Mouse (Mus musculus) CD4-positive helper T cell, adult 2 months (primary cell): ENCODE measurements around the gene Map3k6.

Source experiments
- DNase-seq: peaks from one replicate; pipeline ENCODE4 v3.0.0-alpha.2; 2012; ENCODE audit warnings: low read depth, missing footprints, low spot score

Map3k6 gene

GRCm38 (mm10) chr4:133240490-133240921, at the start of gene Map3k6:
Gene Map3k6, plus strand, starts transcription at chr4:133240818.
- DNase-seq, result peak; percentile 34

DNA sequence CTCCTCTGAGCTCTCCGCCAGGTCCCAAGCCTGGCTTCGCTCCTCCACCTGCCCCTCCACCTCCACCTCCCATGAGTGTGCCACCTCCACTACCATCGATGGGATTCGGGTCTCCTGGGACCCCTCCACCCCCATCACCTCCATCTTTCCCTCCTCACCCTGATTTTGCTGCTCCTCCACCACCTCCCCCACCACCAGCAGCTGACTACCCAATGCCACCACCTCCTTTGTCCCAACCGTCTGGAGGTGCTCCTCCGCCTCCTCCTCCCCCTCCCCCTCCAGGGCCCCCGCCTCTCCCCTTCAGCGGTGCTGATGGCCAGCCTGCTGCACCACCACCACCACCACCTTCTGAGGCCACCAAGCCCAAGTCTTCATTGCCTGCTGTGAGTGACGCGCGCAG, 46.1 kb upstream of the Map3k6 start:
- DNase-seq, result no peak

DNA sequence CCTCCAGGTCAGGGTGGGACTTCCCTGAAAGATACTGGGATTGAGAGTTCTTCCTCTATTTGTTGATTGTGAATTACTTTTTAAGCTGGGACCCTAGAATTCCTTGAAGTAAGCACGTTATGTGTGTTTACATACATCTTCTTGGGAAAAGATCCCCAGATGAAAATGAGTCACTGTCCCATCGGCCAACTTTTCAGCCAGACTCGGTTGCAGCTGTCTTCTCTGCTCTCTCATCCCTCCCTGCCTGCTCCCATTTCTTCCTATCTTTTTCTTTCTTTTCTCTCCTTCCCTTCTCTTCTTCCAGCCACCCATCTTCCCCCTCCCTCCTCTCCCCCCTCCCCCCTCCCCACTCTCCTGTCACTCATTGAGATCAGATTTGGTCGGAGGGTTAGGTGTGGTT, 45.6 kb upstream of the Map3k6 start:
- DNase-seq, result no peak

- no peak for DNase-seq
Measured at GRCm38 (mm10) chr4:133196136-133196535, 44.5 kb upstream of the Map3k6 start.

DNA sequence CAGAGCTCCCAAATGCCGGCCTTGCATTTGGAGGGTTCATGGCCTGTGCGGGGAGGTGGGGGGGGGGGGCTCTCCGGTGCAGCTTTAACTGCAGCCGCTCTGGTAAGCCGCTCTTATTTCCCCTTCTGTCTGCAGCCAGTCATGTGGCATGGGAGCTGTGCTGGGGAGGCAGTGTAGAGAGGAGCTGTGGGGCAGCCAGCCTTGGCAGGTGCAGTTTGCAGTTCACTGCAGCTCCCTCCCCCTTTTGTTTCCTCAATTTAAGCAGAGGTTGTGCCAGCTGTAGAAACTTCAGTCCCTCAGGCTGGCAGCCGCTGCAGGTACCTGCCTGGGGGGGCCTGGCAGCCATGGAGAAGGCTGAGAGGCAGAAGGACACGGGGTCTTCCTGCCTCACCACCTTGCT, 43.8 kb upstream of the Map3k6 start:
- no peak for DNase-seq

DNA sequence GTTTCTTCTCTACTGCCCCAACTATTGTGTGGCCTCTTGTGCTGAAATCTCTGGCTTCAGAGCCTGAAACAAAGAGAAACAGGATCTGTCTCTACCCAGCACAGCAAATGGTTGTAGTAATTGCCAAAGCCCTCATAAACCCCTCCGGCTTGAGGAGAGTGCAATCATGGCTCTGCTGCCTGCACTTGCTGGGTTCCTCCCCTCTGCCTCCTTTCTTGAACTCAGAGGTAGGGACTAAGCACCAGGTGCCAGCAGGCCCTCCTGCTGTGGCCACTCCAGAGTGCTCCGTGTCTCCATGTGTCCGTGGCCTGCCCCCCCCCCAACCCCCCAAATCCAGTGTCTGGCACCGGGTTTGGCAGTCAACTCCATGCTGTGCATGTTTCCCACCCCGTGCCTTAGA, 43.3 kb upstream of the Map3k6 start:
- DNase-seq, result no peak

DNA sequence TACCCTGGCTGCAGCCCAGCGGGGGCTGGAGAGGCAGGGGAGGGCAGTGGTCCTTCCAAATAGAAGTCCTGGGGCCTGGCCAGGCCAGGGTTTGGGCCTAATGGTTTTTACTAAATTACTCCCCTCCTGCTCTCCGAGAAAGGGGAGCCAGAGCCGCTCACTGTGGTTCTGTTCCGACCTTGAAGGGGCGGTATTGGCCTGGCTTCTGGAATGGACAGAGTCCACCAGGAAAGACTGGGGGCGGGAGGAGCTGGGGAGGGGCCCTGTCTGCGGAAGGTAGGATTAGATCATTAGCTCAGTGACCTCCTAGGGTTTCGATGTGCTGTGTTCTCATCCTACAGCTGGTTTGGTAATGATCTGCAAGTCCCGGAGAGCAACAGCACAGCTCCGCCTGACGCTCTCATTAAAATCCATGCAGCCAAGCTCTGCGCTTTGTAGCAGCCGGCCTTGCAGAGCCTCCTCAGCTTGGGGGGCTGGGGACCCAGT, 42.8 kb upstream of the Map3k6 start:
- DNase-seq, result no peak

DNA sequence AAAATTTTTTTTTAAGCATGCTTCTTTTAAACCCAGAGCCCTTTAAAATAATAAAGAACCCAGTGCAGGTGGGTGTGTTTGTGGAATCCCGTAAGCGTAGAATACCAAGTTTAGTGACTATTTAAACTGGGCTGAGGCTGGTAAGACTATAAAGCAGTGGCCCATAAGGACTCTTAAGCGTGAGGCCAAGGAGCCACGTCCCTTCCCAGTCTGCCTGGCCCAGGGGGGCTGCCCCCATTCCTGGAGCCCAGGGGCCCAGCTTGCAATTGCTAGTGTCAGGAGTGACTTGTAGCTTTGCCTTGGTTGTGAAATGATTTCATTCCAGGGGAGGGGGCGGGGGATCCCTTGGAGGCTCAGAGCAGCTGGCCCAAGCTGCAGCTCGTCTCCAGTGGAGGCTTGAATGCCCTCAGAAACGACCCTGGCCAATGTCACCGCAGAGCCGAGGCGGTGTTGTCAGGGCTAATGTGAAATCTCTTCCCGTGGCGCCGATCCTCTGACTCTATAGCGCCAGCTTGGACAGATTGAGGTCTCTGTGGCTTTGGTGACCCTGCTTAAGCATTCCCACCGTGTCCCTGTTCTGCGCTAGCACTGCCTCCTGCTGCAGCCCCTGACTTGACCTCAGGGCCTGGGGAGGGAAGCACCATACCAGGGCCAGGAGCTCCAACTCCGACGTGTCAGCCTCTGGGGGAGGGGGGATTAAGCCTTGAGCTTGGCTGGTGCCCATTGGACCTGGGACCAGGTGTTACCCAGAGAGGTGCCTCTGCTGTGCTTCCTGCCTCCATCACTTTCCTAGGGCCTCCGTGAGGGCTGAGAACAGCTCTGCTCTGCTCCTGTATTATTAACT, 42.1 kb upstream of the Map3k6 start:
- DNase-seq, result no peak

- no peak for DNase-seq
Measured at GRCm38 (mm10) chr4:133199743-133200142, 40.9 kb upstream of the Map3k6 start.

DNA sequence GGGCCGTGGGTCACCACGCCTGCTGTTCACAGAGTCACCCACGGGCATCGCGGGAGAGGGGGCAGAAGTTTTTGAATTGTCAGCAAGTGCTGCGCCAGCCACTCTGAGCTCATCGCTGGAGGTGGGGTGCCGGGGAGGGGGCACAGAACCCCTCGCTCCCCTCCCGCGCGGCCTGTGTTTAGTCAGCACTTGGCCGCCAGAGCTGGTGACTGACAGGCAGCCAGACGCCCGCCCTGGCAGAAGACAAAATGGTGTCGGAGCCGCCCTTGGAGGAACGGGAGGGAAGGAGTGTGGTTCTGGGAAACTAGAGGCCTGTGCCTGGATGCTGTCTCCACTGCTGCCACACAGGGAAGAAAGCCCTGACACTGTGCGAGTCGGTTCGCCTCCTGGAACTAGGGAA, 40.3 kb upstream of the Map3k6 start:
- no peak for DNase-seq

DNA sequence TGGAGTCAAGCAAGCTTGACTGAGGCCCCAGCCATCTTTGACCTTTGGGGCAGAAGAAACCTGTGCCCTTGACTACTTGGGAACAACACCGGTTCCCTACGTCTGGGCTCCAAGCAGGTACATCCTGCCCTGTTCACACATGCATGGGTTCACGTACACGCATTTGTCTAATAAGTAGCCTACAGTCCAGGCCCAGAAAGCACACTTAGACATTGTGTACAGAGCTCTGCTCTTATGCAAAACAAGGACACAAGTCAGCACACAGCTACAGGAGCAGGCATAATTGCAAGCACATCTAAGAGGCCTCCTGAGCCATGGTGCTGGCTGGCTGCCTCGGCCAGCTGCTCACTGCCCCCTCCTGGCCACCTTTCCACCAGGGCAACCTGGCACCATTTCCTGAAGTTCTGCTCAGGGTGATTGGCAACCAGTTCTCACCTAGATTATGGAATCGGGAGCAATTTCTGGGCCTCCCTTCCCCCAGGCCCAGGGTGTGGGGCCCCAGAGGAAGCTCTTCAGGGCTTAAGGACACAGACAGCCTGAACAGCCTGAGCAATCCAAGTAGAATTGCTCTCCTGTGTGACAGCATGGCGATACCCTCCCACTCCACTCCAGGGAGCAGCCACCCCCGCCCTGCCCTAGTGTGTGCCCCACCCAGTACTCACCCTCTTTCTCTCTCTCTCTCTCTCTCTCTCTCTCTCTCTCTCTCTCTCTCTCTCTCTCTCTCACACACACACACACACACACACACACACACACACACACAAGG, 39.4 kb upstream of the Map3k6 start:
- DNase-seq, result peak; percentile 67

DNA sequence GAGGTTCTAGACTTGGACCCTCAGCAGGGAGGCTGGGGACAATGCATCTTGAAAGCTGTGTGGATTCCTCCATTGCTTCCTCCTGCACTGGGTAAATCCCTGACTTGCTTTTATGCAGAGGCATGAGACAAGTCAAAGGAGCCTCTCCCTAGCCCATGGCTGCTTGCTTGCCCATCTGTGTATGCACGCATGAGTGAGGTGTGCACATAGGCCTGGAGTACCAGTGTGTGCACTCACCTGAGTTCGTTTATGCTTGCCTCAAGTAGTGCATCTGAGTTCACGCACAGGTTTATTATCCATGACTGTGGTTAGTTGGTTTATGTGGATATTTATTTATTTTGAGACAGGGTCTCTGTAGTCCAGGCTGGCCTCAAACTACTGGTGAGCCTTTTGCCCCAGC, 38.4 kb upstream of the Map3k6 start:
- no peak for DNase-seq

GRCm38 (mm10) chr4:133203591-133203990, 37.0 kb upstream of the Map3k6 start:
- DNase-seq, result no peak

- no peak for DNase-seq
Measured at GRCm38 (mm10) chr4:133204379-133204778, 36.2 kb upstream of the Map3k6 start.

DNA sequence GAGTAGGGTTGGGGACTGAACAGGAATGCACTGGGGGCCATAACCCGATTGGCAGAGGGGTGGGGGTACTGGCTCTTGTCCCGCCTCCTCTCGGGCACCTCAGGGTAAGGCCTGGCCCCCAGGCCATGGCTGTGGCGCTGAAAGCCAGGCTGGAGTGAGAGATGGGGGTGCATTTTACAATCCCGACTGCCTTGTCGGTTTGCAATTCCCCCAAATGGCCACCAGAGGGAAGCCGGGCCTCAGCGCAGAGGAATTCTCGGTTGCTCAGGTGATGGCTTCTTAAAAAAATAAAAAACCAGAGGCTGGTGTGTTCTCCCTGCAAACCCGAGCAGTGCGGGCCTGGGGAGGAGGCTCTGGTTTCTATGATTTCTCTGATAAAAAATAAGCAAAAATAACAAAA, 31.3 kb upstream of the Map3k6 start:
- peak; percentile 79 for DNase-seq

DNA sequence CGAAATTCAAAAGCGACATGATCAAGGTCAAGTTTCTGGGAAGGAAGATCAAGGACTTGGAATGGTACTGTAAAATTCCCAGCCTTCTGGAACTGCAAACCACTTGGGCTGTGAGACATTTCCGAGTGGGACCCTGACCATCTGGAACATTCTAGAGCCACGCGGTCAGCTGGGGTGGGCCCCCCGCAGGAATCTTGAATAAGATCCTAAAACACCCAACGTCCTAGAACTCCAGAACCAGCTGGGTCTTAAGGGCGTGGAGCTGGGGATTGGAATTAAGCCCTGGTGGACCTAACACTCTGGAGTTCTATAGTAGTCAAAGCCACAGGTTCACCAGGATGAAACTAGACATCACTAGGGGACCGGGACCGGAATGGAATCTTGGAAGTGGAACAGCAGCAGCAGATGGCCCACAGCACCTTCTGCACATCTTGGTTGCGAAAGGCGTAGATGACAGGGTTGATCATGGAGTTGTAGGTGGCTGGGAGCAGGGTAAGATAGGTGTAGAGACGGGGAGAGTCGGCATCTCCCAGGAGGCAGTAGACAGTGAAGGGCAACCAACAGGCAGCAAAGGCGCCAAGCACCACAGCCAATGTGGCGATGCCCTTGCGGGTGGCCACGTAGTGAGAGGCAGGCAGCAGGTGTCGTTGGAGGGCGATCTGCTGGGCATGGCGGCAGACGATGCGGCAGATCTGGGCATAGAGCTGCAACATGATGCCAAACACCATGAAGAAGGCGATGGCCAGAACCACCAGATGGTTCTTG, 30.4 kb upstream of the Map3k6 start:
- DNase-seq, result no peak

GRCm38 (mm10) chr4:133210788-133211390, 29.7 kb upstream of the Map3k6 start:
- DNase-seq, result no peak

DNA sequence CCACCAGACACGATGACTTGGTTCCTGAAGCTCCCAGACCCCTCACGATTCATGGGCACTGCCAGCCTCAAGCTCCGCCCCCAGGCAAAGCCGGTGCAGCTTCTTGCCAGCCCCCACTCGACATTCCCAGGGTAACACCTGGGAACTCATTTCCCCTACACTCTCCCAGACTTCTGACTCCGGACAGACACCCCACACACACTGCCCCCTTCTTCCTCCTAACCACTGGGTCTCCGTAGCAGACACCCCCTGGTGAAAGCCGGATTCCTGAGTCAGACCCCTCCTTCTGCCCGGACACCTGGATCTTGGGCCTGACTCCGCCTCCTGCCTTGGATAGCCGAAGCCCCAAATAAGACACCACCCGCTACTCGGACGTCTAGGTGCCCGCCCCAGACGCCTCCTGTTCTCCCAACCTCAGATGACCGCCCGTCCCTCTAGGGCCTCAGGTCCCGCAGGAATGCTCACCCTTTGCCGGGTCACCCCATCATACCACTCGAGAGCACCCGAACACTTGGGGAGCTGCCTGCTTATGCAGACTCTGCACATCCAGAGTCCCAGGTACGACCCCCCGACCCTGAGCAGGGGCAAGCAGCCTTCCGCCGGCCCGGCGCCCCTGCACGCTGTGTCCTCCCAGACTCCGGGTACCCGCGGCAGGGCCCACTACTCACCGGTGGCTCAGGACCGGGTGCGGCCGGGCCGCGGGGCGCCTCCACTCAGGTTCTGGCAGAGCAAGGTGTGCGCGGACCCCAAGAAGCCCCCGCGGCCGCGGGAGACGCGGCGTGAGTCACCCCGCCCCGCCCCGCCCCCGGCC, 28.7 kb upstream of the Map3k6 start, which contains the start of the genes Cd164l2 and Gpr3:
TSS of gene Cd164l2 (plus strand) at position 381 of the 811 bp plus-strand sequence.
TSS of gene Gpr3 (minus strand) at position 786 of the 811 bp plus-strand sequence.
- peak; percentile 27 for DNase-seq

- peak; percentile 85 for DNase-seq
Measured at GRCm38 (mm10) chr4:133212562-133213267, 27.9 kb upstream of the Map3k6 start.

GRCm38 (mm10) chr4:133213268-133213590, 27.4 kb upstream of the Map3k6 start:
- DNase-seq, result no peak
